Mouse (Mus musculus) forebrain, embryonic 11.5 days (tissue): ENCODE results near the gene Bach2. TPM values are rescaled to one million over a fixed set of nuclear protein-coding genes. Genes with fewer than 3 reads are reported as not detected.

Source experiments
- ATAC-seq: fragments of 200-750 bp; cut with Nextera tagmentation; replicated peaks from 2 replicates; pipeline ENCODE4 v1.8.0; 2017; ENCODE audit warnings: moderate TSS enrichment; ENCODE audit not compliant: low FRiP score
- DNase-seq: peaks from one replicate; pipeline ENCODE4 v3.0.0-alpha.2; 2017; ENCODE audit warnings: low spot score
- H3K27ac ChIP-seq: fragments of 300-500 bp; sonication (generic); 2 replicates; pipeline ENCODE4 v1.5.1; 2014; ENCODE audit warnings: low read depth, low read length
- H3K27me3 ChIP-seq: fragments of 300-500 bp; sonication (generic); 2 replicates; pipeline ENCODE4 v1.6.1; 2014; ENCODE audit warnings: mild to moderate bottlenecking, low read length, mixed read lengths; ENCODE audit not compliant: control insufficient read depth, insufficient read depth
- H3K36me3 ChIP-seq: fragments of 300-500 bp; sonication (generic); 2 replicates; pipeline ENCODE4 v1.6.1; 2014; ENCODE audit warnings: mild to moderate bottlenecking, low read length, moderate library complexity, mixed read lengths; ENCODE audit not compliant: control insufficient read depth, insufficient read depth
- H3K4me1 ChIP-seq: fragments of 300-500 bp; sonication (generic); replicated peaks from 2 replicates; pipeline ENCODE4 v1.6.1; 2014; ENCODE audit warnings: low read length, mixed read lengths; ENCODE audit not compliant: control insufficient read depth, insufficient read depth
- H3K4me2 ChIP-seq: fragments of 300-500 bp; sonication (generic); 2 replicates; pipeline ENCODE4 v1.6.1; 2014; ENCODE audit warnings: low read depth, mild to moderate bottlenecking, low read length, moderate library complexity, mixed read lengths; ENCODE audit not compliant: severe bottlenecking
- H3K4me3 ChIP-seq: fragments of 300-500 bp; sonication (generic); 2 replicates; pipeline ENCODE4 v1.5.1; 2014; ENCODE audit warnings: low read depth, low read length
- H3K9ac ChIP-seq: fragments of 300-500 bp; sonication (generic); 2 replicates; pipeline ENCODE4 v1.6.1; 2014; ENCODE audit warnings: low read length
- H3K9me3 ChIP-seq: fragments of 300-500 bp; sonication (generic); 2 replicates; pipeline ENCODE4 v1.6.1; 2016; ENCODE audit warnings: low read length, mixed read lengths; ENCODE audit not compliant: control insufficient read depth
- WGBS: fragments of 180-500 bp; shearing (Covaris S2); extraction: QIAGEN DNeasy Blood & Tissue Kit; methylation state at CpG from one replicate; pipeline ENCODE4 v1.1.7; 2014; 5-methylcytosine and 5-hydroxymethylcytosine counted together
- polyA plus RNA-seq: library from polyadenylated mRNA; unstranded; fragments of >200 nt; fragmentation: Nextera tagmentation; extraction: Ambion mirVana; gene quantifications from 2 replicates; pipeline ENCODE4 v1.2.1, GENCODE M21; 2014

The Bach2 gene
- polyA plus RNA-seq, 1 experiment from 2014 or later, result 16.2 TPM

- Histone ChIP-seq H3K4me1 (peaks cover 3% of the 10 kb centered on the region; the same call in 1 of the 2 replicates), H3K4me3 (peak within 1 kb of the TSS; percentile 89), H3K9me3 (no peaks in the 10 kb centered on the region), H3K36me3 (no peaks in the 10 kb centered on the region), H3K27me3 (no peaks in the 10 kb centered on the region), H3K27ac (peak within 1 kb of the TSS; percentile 77), H3K4me2 (peak within 1 kb of the TSS; percentile 76), H3K9ac (peak within 1 kb of the TSS; percentile 89)
- ATAC-seq (peak; percentile 99), DNase-seq (peak; percentile 98)
- WGBS, result under 1% methylated on average over 67 of the region's 67 CpGs
Observed at GRCm38 (mm10) chr4:32615034-32615881, 376.7 kb downstream of the Bach2 start, which contains the start of gene Casp8ap2. Casp8ap2 (plus strand) TSS chr4:32615451.

DNA sequence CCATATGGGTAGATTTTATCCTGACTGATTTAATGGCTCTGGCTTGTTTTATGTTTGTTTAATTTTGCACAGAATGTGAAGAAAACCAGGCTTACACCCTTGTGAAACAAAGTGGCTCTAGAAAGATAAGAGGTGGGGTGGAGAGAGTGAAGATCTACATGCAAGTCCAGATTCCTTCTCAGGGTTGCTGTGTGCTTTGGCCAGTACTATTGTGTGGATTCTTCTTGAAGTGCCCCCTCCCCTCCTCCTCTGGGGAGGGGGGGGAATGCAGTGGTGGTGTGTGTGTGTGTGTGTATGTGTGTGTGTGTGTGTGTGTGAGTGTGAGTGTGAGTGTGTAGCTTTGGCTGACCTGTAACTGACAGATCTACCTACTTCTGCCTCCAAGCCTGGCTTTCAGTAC is 383.0 kb downstream of the Bach2 start:
- Histone ChIP-seq H3K4me2 (no peak overlapping the region), H3K27ac (no peak overlapping the region), H3K9me3 (no peaks in the 10 kb centered on the region), H3K36me3 (no peaks in the 10 kb centered on the region; the same call in 1 of the 2 replicates), H3K4me3 (no peak overlapping the region), H3K9ac (no peak overlapping the region), H3K27me3 (no peaks in the 10 kb centered on the region), H3K4me1 (peaks cover 3% of the 10 kb centered on the region; the same call in 1 of the 2 replicates)
- ATAC-seq (no peak), DNase-seq (no peak)
